Mouse (Mus musculus) MEL (cell line): ENCODE data around the gene Gm20605.

Experiments
- POLR2A ChIP-seq, 2 experiments: IDR thresholded peaks; 2 replicates each; pipeline ENCODE4 v1.6.1; 2011 to 2012; ENCODE audit warnings: low read length in 2 of 2, mild to moderate bottlenecking in 2 of 2, control low read depth in 1 of 2, improper control_type of control experiment in 1 of 2, low read depth in 1 of 2, moderate library complexity in 1 of 2; ENCODE audit not compliant: control insufficient read depth in 1 of 2, insufficient read depth in 1 of 2, poor library complexity in 1 of 2
- USF1 ChIP-seq: IDR thresholded peaks from 2 replicates; pipeline ENCODE4 v1.6.1; 2014; ENCODE audit warnings: low read depth, mild to moderate bottlenecking, inconsistent platforms, low read length, improper control_type of control experiment, moderate library complexity

DNA sequence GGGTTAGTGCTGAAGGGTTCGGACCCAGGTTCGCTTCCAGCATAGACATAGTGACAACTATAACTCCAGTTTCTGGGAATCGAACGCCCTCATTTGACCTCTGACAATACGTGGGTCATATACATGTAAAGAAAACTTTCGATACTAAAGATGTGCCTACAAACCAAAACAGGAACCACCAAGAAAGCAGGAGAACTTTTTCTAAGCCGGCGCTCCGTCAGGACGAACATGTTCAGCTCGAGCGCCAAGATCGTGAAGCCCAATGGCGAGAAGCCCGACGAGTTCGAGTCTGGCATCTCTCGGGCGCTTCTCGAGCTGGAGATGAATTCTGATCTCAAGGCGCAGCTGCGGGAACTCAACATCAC lies 27.6 kb upstream of the Gm20605 start:
- no peak for TF ChIP-seq POLR2A (IDR thresholded peaks at IDR 0.05; ENCODE audit: control insufficient read depth in 1 of 2, insufficient read depth in 1 of 2, low read depth in 1 of 2, low read length in 2 of 2, poor library complexity in 1 of 2)
- no peak for TF ChIP-seq USF1
